Mouse (Mus musculus) neural tube, embryonic 11.5 days (tissue): ENCODE measurements at regions not wholly inside any gene's neighbourhood (a gene's known extent, or its start where the extent isn't known, plus 50 kb on each side); places are given as distances from the start of the nearest gene placed in this dataset.

Experiments
- ATAC-seq: fragments of 200-750 bp; cut with Nextera tagmentation; 2 replicates; pipeline ENCODE4 v1.8.0; 2017; ENCODE audit warnings: moderate number of reproducible peaks, mild to moderate bottlenecking, moderate TSS enrichment, moderate library complexity; ENCODE audit not compliant: insufficient read depth, low FRiP score, low TSS enrichment
- DNase-seq: peaks from one replicate; pipeline ENCODE4 v3.0.0-alpha.2; 2015; ENCODE audit warnings: low spot score
- H3K27ac ChIP-seq: fragments of 300-500 bp; sonication (generic); 2 replicates; pipeline ENCODE4 v1.5.1; 2014; ENCODE audit warnings: low read depth, mild to moderate bottlenecking, low read length
- H3K27me3 ChIP-seq: fragments of 300-500 bp; sonication (generic); 2 replicates; pipeline ENCODE4 v1.6.1; 2014; ENCODE audit warnings: mild to moderate bottlenecking, low read length, mixed read lengths; ENCODE audit not compliant: control insufficient read depth, insufficient read depth
- H3K36me3 ChIP-seq: fragments of 300-500 bp; sonication (generic); 2 replicates; pipeline ENCODE4 v1.6.1; 2014; ENCODE audit warnings: mild to moderate bottlenecking, low read length, moderate library complexity, mixed read lengths; ENCODE audit not compliant: control insufficient read depth, insufficient read depth
- H3K4me1 ChIP-seq: fragments of 300-500 bp; sonication (generic); 2 replicates; pipeline ENCODE4 v1.6.1; 2014; ENCODE audit warnings: low read length, mixed read lengths; ENCODE audit not compliant: control insufficient read depth, insufficient read depth
- H3K4me2 ChIP-seq: fragments of 300-500 bp; sonication (generic); 2 replicates; pipeline ENCODE4 v1.6.1; 2014; ENCODE audit warnings: low read depth, mild to moderate bottlenecking, moderate library complexity
- H3K4me3 ChIP-seq: fragments of 300-500 bp; sonication (generic); 2 replicates; pipeline ENCODE4 v1.5.1; 2014; ENCODE audit warnings: low read depth, low read length
- H3K9ac ChIP-seq: fragments of 300-500 bp; sonication (generic); 2 replicates; pipeline ENCODE4 v1.6.1; 2014; ENCODE audit warnings: mild to moderate bottlenecking, low read length
- H3K9me3 ChIP-seq: fragments of 300-500 bp; sonication (generic); 2 replicates; pipeline ENCODE4 v1.6.1; 2016; ENCODE audit warnings: low read length; ENCODE audit not compliant: control insufficient read depth
- WGBS: fragments of 180-500 bp; shearing (Covaris S2); extraction: QIAGEN DNeasy Blood & Tissue Kit; methylation state at CpG from one replicate; pipeline ENCODE4 v1.1.7; 2014; 5-methylcytosine and 5-hydroxymethylcytosine counted together

- Histone ChIP-seq H3K4me1 (no peaks in the 10 kb centered on the region), H3K9me3 (no peaks in the 10 kb centered on the region), H3K27me3 (no peaks in the 10 kb centered on the region), H3K4me2 (no peak overlapping the region), H3K4me3 (no peak overlapping the region), H3K36me3 (no peaks in the 10 kb centered on the region), H3K9ac (no peak overlapping the region), H3K27ac (no peak overlapping the region)
- 73% methylated on average over 6 of the region's 6 CpGs for WGBS
- ATAC-seq, result no peak
- no peak for DNase-seq
Observed at GRCm38 (mm10) chr4:72060605-72061352, 139.9 kb downstream of the Tle1 start.

GRCm38 (mm10) chr4:72049638-72050454 lies 150.9 kb downstream of the Tle1 start:
- WGBS, result 6% methylated on average over 6 of the region's 6 CpGs
- no peaks in the 10 kb centered on the region for H3K27me3 ChIP-seq

GRCm38 (mm10) chr4:72022152-72022551 lies 178.6 kb downstream of the Tle1 start:
- Histone ChIP-seq H3K4me1 (no peaks in the 10 kb centered on the region), H3K4me3 (no peak overlapping the region), H3K4me2 (no peak overlapping the region), H3K36me3 (no peaks in the 10 kb centered on the region), H3K9me3 (no peaks in the 10 kb centered on the region), H3K27me3 (no peaks in the 10 kb centered on the region), H3K9ac (no peak overlapping the region), H3K27ac (no peak overlapping the region)
- 94% methylated on average over 2 of the region's 2 CpGs for WGBS
- ATAC-seq (no peak), DNase-seq (no peak)

More at GRCm38 (mm10) chr4:72049638-72050454, 150.9 kb downstream of the Tle1 start:
- H3K27ac ChIP-seq, result no peak overlapping the region
- no peak overlapping the region for H3K4me2 ChIP-seq
- H3K9me3 ChIP-seq, result no peaks in the 10 kb centered on the region
- no peak overlapping the region for H3K9ac ChIP-seq
- no peaks in the 10 kb centered on the region for H3K4me1 ChIP-seq
- ATAC-seq (peak; percentile 86), DNase-seq (peak; percentile 21)
- no peak overlapping the region for H3K4me3 ChIP-seq
- no peaks in the 10 kb centered on the region for H3K36me3 ChIP-seq

GRCm38 (mm10) chr4:72014221-72014850 lies 186.4 kb downstream of the Tle1 start:
- WGBS, result 86% methylated on average over 2 of the region's 2 CpGs
- Histone ChIP-seq H3K9me3 (no peaks in the 10 kb centered on the region), H3K27ac (no peak overlapping the region), H3K9ac (no peak overlapping the region), H3K4me2 (no peak overlapping the region), H3K36me3 (no peaks in the 10 kb centered on the region), H3K4me1 (no peaks in the 10 kb centered on the region), H3K27me3 (no peaks in the 10 kb centered on the region), H3K4me3 (no peak overlapping the region)
- DNase-seq, result no peak
- ATAC-seq, result no peak

- DNase-seq (no peak), ATAC-seq (no peak)
- H3K9me3 ChIP-seq, result no peaks in the 10 kb centered on the region
- no peak overlapping the region for H3K4me2 ChIP-seq
- no peaks in the 10 kb centered on the region for H3K4me1 ChIP-seq
- no peak overlapping the region for H3K4me3 ChIP-seq
- H3K9ac ChIP-seq, result no peak overlapping the region
- no peaks in the 10 kb centered on the region for H3K36me3 ChIP-seq
- 92% methylated on average over 3 of the region's 3 CpGs for WGBS
- H3K27me3 ChIP-seq, result no peaks in the 10 kb centered on the region
- H3K27ac ChIP-seq, result no peak overlapping the region
Observed at GRCm38 (mm10) chr4:72013583-72013982, 187.1 kb downstream of the Tle1 start.

GRCm38 (mm10) chr4:72010316-72010715 lies 190.4 kb downstream of the Tle1 start:
- Histone ChIP-seq H3K27ac (no peak overlapping the region), H3K36me3 (no peaks in the 10 kb centered on the region), H3K9ac (no peak overlapping the region), H3K9me3 (no peaks in the 10 kb centered on the region), H3K4me3 (no peak overlapping the region), H3K4me1 (no peaks in the 10 kb centered on the region), H3K4me2 (no peak overlapping the region), H3K27me3 (no peaks in the 10 kb centered on the region)
- ATAC-seq (no peak), DNase-seq (no peak)
- WGBS, result 95% methylated on average over 4 of the region's 4 CpGs

GRCm38 (mm10) chr4:72005926-72006325 lies 194.8 kb downstream of the Tle1 start:
- Histone ChIP-seq H3K36me3 (no peaks in the 10 kb centered on the region), H3K9ac (no peak overlapping the region), H3K27ac (no peak overlapping the region), H3K4me1 (no peaks in the 10 kb centered on the region), H3K4me2 (no peak overlapping the region), H3K4me3 (no peak overlapping the region), H3K9me3 (no peaks in the 10 kb centered on the region), H3K27me3 (no peaks in the 10 kb centered on the region)
- ATAC-seq, result no peak
- no peak for DNase-seq

- Histone ChIP-seq H3K4me3 (no peak overlapping the region), H3K4me1 (no peaks in the 10 kb centered on the region), H3K4me2 (no peak overlapping the region), H3K27ac (no peak overlapping the region), H3K36me3 (no peaks in the 10 kb centered on the region), H3K27me3 (no peaks in the 10 kb centered on the region), H3K9me3 (no peaks in the 10 kb centered on the region), H3K9ac (no peak overlapping the region)
- WGBS, result 76% methylated on average over 2 of the region's 2 CpGs
- DNase-seq, result no peak
- ATAC-seq, result no peak
Observed at GRCm38 (mm10) chr4:72001221-72001875, 199.4 kb downstream of the Tle1 start.
